Mouse (Mus musculus): Measurements from ENCODE around the gene Mrps6.

- TF ChIP-seq CTCF (IDR thresholded peaks at IDR 0.05; ENCODE audit: low read depth, low read length) (no peak), POLR2A (IDR thresholded peaks at IDR 0.05; ENCODE audit: insufficient read depth, low read length) (no peak)
Measured at GRCm38 (mm10) chr16:92117337-92118209, 59.5 kb downstream of the Mrps6 start.
